Mouse (Mus musculus) bone marrow, adult 2 months (tissue): ENCODE measurements around the gene Glt28d2.
"Not testable (repeated sequence)": the region's sequence is repeated elsewhere in the genome, so short reads cannot be mapped to it uniquely, and the experiment has no call there.

Experiments used
- CTCF ChIP-seq: fragments of 200-500 bp; IDR thresholded peaks from 2 replicates; pipeline ENCODE4 v1.5.1; 2011; ENCODE audit warnings: low read length, control low read depth; ENCODE audit not compliant: control insufficient read depth, insufficient read depth
- POLR2A ChIP-seq: fragments of 200-500 bp; IDR thresholded peaks from 2 replicates; pipeline ENCODE4 v1.6.1; 2011; ENCODE audit warnings: low read depth, mild to moderate bottlenecking, control low read depth, low read length, borderline replicate concordance; ENCODE audit not compliant: control insufficient read depth

GRCm38 (mm10) chr3:85920671-85921070 is 33.4 kb upstream of the Glt28d2 start:
- not testable (repeated sequence) for TF ChIP-seq POLR2A, CTCF
